Mouse (Mus musculus): Measurements from ENCODE around the gene Ttll1.
"Not testable (repeated sequence)": the region's sequence is repeated elsewhere in the genome, so short reads cannot be mapped to it uniquely, and the experiment has no call there.

Ttll1 gene

GRCm38 (mm10) chr15:83483482-83483881 lies 27.2 kb downstream of the Ttll1 start:
- in situ Hi-C loops (cut with MboI, MseI), result loop anchor here (10.0 kb wide), 1 partner anchor 109 kb away; no protein-coding TSS in a partner anchor

- in situ Hi-C loops (cut with MboI, MseI), result loop anchor here (10.0 kb wide), 1 partner anchor 108 kb away; no protein-coding TSS in a partner anchor
Observed at GRCm38 (mm10) chr15:83482645-83483224, 28.0 kb downstream of the Ttll1 start.

GRCm38 (mm10) chr15:83481236-83481780 lies 29.4 kb downstream of the Ttll1 start:
- in situ Hi-C loops (cut with MboI, MseI), result loop anchor here (10.0 kb wide), 1 partner anchor 107 kb away; no protein-coding TSS in a partner anchor

GRCm38 (mm10) chr15:83479818-83480217 lies 30.9 kb downstream of the Ttll1 start:
- in situ Hi-C loops (cut with MboI, MseI), result loop anchor here (10.0 kb wide), 1 partner anchor 105 kb away; no protein-coding TSS in a partner anchor

GRCm38 (mm10) chr15:83478096-83478495 lies 32.6 kb downstream of the Ttll1 start:
- in situ Hi-C loops (cut with MboI, MseI), result no loop called here

- in situ Hi-C loops (cut with MboI, MseI), result no loop called here
Observed at GRCm38 (mm10) chr15:83476593-83477273, 34.0 kb downstream of the Ttll1 start.

- in situ Hi-C loops (cut with MboI, MseI), result no loop called here
Observed at GRCm38 (mm10) chr15:83474466-83474836, 36.2 kb downstream of the Ttll1 start.

- in situ Hi-C loops (cut with MboI, MseI), result no loop called here
Observed at GRCm38 (mm10) chr15:83473832-83474465, 36.7 kb downstream of the Ttll1 start.

GRCm38 (mm10) chr15:83473251-83473650 lies 37.4 kb downstream of the Ttll1 start:
- in situ Hi-C loops (cut with MboI, MseI), result no loop called here

GRCm38 (mm10) chr15:83471476-83471875 lies 39.2 kb downstream of the Ttll1 start:
- in situ Hi-C loops (cut with MboI, MseI), result no loop called here

- in situ Hi-C loops (cut with MboI, MseI), result no loop called here
Observed at GRCm38 (mm10) chr15:83470443-83470842, 40.2 kb downstream of the Ttll1 start.

- in situ Hi-C loops (cut with MboI, MseI), result no loop called here
Observed at GRCm38 (mm10) chr15:83469279-83469821, 41.3 kb downstream of the Ttll1 start.

- in situ Hi-C loops (cut with MboI, MseI), result no loop called here
Observed at GRCm38 (mm10) chr15:83467232-83467966, 43.3 kb downstream of the Ttll1 start.

- in situ Hi-C loops (cut with MboI, MseI), result no loop called here
Observed at GRCm38 (mm10) chr15:83466331-83466730, 44.4 kb downstream of the Ttll1 start.

- in situ Hi-C loops (cut with MboI, MseI), result no loop called here
Observed at GRCm38 (mm10) chr15:83464905-83465650, 45.6 kb downstream of the Ttll1 start.

- in situ Hi-C loops (cut with MboI, MseI), result no loop called here
Observed at GRCm38 (mm10) chr15:83464083-83464904, 46.4 kb downstream of the Ttll1 start, which contains the start of gene Pacsin2. TSS of gene Pacsin2 (minus strand) at chr15:83464606.

GRCm38 (mm10) chr15:83463369-83464082 lies 47.2 kb downstream of the Ttll1 start:
- in situ Hi-C loops (cut with MboI, MseI), result no loop called here

GRCm38 (mm10) chr15:83462349-83462748 lies 48.3 kb downstream of the Ttll1 start:
- in situ Hi-C loops (cut with MboI, MseI), result not testable (repeated sequence)

- in situ Hi-C loops (cut with MboI, MseI), result no loop called here
Observed at GRCm38 (mm10) chr15:83460891-83461290, 49.8 kb downstream of the Ttll1 start.

Measured in T-helper 1 cell (primary cell).